Mouse (Mus musculus): ENCODE data around the gene Mansc1. TPM values are rescaled to one million over a fixed set of nuclear protein-coding genes. Genes with fewer than 3 reads are reported as not detected.

Gene Mansc1
- total RNA-seq, 2 experiments from 2014 or later: 3.9 to 4.0 TPM

DNA sequence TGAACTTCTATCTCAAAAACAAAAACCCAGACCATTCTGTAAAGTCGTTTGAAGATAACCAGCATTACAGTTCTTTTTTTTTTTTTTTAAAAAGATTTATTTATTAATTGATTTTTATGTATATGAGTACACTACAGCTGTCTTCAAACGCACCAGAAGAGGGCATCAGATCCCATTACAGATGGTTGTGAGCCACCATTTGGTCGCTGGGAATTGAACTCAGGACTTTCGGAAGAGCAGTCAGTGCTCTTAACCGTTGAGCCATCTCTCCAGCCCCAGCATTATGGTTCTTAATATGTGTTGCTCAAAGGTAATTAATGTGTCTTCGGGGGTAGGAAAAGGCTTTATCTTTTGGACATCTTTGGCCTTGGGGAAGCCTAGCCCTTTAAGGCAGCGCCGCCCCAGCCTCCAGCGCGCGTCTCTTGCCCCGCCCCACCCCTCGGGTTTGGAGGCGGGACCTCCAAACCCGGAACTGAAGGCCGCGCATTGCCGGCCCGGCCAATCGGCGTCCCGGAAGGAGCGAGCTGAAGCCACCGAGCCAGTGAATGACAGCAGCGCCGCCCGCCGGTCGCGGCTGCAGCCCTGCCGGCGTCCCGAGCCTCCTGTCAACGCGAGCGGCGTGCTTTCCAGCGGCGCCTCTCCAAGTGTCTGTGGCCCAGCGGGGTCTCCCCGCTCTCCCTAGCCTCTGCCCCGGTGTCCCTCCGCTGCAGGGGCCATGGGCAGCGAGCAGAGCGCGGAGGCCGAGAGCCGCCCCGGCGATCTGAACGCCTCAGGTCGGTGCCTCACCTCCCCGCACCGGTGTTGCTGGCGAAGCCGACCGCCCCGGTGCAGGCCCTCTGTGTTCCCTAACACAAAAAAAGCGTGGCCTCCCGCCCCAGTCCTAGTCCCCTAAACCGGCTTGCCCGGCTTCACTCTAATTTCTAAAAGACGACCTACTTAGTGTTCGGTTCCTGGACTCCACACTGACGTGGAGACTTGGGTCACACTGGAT lies 8.5 kb upstream of the Mansc1 start:
- DNase-seq (ENCODE audit: extremely low spot score in 1 of 2, low spot score in 2 of 2): peak; percentile 90 to 97
- intact Hi-C loops (cut with DNase I): no loop called here

DNA sequence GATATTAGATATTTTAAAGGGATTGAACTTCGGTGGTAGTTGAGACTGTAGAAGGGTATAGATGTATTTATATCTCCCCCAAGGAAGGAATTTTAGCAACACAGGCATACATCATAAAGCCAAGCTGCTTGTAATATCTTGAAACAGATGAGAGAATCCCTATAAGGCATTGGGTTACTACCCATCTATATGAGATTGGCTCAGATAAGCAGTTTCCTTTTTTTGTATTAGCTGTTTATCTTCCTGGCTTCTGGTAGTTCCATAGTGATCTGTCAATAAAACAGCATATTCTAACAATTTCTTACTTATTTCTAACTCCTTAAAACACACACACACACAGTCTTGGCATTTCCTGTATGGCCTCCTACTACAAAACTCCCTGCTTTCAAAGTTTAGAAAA lies 7.6 kb upstream of the Mansc1 start:
- intact Hi-C loops (cut with DNase I): no loop called here

DNA sequence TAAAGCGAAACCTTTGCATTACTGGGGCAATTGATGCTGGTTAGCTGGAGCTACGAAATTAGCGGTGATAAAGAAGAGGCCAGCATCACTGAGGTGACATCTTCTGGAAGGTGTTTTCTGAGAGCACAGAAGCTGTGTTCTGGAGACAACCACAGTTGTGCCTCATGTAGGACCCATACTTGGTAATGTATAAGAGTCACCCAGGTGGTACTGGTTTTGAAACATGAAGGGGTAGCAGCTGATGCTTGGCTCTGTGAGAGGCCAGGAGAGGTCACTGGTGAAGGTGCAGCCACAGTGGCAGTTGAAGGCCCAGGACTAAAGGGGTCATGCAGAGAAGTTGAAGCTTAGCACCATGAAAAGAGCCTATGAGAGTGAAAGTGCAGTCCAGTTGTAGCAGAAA lies 6.9 kb upstream of the Mansc1 start, which contains the start of gene Borcs5:
TSS of gene Borcs5 (plus strand) at position 301 of the 400 bp plus-strand sequence.
- intact Hi-C loops (cut with DNase I): no loop called here
- no peak for DNase-seq (ENCODE audit: extremely low spot score in 1 of 2, low spot score in 2 of 2)

More for the DNA sequence above, 7.6 kb upstream of the Mansc1 start:
- DNase-seq (ENCODE audit: extremely low spot score in 1 of 2, low spot score in 2 of 2): no peak

DNA sequence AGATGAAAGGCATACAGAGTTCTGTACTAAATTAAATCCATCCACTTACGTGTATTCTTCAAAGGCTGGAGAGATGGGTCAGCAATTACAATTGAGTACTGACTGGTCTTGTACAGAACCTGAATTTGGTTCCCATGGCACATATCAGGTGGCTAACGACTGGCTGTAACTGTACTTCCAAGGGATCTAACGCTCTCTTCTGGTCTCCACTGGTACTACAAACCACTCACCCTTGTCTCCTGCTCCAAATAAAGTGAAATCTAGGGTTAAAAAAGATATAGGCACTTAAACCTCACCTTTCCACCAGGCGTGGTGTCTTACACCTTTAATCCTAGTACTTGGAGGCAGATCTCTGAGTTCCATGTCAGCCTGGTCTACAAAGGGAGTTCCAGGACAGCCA lies 4.2 kb upstream of the Mansc1 start:
- intact Hi-C loops (cut with DNase I): no loop called here
- DNase-seq (ENCODE audit: extremely low spot score in 1 of 2, low spot score in 2 of 2): no peak

DNA sequence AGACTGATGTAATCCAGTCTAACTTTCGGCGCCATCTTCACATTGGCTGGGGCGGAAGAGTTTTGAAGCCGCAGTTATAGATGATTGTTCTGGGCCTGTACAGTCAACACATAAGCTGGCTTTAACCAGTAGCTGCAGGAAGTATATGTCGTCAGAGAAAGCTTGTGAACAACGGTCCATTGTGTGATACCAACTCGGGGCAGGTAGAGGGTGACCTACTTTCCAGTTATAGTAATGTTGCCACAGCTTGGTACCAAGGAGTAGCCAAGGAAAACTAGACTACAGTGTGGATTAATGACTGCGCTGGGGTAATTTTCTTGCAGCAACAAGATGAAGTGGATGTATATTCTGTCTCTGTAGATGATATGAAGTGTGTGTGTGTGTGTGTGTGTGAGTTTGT lies 1.3 kb upstream of the Mansc1 start:
- no peak for DNase-seq (ENCODE audit: extremely low spot score in 1 of 2, low spot score in 2 of 2)
- intact Hi-C loops (cut with DNase I): no loop called here

DNA sequence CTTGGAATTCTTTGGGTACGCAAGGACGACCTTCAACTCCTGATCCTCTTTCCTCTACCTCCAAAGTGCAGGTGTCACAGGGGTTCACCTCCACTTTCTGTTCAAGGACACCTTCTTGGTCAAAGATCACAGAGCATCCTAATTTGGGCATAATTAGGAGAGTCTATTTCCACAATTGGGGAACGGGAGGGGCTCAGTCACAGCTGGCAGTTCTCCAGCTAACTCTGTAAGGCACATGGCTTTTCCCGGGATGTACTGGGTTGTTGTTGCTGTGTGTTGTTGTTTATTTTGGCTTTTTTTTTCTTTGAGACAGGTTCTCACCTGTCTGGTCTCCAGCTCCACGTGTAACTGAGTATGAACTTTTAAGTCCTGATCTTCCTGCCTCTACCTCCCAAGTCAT lies 468 bp upstream of the Mansc1 start:
- DNase-seq (ENCODE audit: extremely low spot score in 1 of 2, low spot score in 2 of 2): no peak
- intact Hi-C loops (cut with DNase I): no loop called here

DNA sequence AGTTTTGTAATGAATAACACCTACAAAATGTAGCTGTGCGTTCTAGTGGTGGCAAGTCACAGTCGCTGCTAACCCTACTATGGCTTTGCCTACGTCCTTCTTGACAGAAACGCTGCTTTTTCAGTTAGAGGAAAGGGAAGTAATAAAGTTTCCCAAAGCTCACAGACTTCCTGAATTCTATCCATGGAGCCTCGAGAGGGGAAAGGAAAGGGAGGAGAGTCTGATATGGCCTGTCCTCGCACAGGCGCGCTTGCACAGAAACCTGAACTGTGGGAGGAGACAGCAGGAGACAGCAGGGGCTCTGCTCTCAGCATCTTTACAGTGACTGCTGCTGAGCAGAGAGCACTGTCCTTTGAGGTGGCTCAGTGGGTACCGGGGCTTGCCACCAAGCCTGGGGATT lies 1.8 kb downstream of the Mansc1 start:
- no peak for DNase-seq (ENCODE audit: extremely low spot score in 1 of 2, low spot score in 2 of 2)
- intact Hi-C loops (cut with DNase I): no loop called here

DNA sequence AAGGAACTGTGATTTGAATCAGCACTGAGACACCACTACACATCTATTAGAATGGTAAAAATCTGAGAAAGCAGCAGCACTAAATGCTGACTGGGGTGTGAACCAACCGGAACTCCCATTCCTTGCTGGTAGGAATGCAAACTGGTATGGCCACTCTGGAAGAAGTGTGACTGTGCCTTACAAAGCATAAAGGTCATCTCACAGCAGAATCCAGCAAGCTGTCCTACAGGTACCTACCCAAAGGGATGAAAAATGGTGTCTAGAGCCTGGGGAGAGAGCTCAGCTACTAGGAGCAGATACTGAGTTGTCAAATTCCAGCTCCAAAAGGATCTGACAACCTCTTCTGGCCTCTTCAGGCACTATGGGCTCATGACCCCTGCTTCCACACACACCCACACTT lies 5.7 kb downstream of the Mansc1 start:
- no peak for DNase-seq (ENCODE audit: extremely low spot score in 1 of 2, low spot score in 2 of 2)
- intact Hi-C loops (cut with DNase I): no loop called here

DNA sequence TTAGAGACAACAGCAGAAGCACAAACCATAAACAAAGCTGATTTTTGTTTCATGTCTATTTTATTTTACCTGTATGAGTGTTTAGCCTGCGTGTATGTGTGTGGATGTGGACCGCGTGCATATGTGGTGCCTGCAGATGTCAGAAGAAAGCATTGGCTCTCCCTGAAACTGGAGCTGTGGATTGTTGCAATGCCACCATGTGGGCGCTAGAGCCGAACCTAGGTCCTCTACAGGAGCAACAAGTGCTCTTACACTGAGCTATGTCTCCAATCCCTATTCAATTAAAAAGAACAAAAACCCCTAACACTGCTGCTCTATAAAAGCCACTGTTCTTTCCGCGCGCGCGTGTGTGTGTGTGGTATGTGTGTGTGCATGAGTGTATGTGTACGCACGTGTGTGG lies 6.9 kb downstream of the Mansc1 start:
- intact Hi-C loops (cut with DNase I): no loop called here
- DNase-seq (ENCODE audit: extremely low spot score in 1 of 2, low spot score in 2 of 2): no peak

DNA sequence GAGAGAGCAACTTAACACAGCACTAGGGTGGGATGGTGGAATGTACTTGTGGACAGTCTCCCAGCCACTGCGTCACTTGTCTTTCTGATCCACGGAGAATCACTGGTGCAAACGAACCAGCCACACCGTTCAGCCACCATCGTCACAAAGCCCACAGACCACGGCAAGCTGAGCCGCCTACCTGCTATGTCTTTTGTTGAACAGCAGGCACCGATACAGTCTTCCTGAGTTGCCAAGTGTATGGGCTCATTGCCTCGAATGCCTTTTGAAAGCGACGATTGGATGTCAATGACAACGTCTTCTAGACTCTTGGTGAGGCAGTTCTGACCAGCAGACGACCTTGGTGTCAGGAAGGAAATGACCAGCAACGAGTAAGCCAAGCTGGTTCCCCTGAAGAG lies 10.7 kb downstream of the Mansc1 start:
- intact Hi-C loops (cut with DNase I): no loop called here
- no peak for DNase-seq (ENCODE audit: extremely low spot score in 1 of 2, low spot score in 2 of 2)

DNA sequence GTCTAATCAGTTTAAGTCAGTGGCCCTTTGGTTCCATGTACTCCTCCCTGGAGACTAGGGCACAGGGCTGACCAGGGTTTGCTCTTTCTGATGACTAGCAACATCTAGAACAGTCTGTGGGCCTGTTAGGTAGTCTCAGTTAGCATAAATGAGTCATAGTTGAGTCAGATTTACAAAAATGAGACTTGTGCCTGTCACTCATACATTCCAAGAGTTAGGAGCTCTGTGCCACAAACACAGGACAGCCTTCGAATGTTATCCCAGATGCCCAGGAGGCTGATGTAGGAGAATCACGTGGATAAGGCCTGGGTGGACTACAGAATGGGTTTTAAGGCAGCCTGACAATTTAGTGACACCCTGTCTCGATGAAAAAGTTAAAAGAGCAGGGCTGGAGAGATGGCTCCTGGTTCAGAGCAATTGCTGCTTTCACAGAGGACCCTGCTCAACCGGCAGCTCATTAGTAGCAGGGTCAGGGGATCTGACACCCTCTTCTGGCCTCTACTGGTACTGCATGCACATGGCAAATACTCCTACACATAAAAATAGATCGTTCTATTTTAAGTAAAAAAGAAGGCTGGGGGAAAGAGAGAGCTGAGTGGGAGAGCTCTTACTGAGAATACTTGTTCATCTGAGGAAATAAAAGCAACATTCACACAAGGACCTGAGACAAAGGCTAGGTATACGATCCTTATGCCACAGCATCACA lies 11.3 kb downstream of the Mansc1 start:
- DNase-seq (ENCODE audit: extremely low spot score in 1 of 2, low spot score in 2 of 2): peak; percentile 45 to 65
- intact Hi-C loops (cut with DNase I): no loop called here

DNA sequence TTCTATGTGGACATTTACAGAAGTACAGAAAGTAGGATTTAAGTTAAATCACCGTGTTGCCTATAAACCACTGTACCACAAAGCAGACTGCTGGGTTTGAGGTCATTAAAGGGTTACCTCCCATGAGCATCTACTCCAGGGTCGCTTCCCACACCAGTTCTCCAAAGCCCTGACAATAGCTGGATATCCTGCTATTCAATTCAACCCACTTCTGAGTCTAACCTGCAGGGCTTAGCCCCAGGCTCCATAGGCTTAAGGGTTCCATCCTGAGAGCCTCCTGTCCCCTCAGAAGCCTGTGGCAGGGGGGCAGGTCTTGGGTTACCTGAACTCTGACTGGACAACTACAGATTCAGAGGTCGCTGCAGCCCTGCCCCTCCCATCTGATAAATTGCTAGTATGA lies 12.2 kb downstream of the Mansc1 start:
- DNase-seq (ENCODE audit: extremely low spot score in 1 of 2, low spot score in 2 of 2): no peak
- intact Hi-C loops (cut with DNase I): no loop called here

DNA sequence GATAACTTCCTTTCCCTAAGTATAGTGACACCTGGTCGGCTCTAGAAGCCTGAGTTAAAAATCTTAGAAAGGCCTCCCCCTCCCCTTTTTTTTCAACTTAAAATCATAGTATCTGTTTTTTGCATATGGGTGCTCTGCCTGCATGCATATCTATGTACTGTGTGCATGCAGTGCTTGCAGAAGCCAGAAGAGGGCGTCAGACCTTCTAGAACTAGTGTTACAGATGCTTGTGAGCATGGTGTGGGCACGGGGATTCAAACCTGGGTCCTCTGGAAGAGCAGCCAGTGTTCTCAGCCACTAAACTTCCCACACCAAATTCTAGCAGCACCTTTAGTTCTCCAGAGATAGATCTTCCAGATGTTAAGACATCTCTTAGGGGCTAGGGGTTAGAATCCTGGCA lies 14.7 kb downstream of the Mansc1 start:
- intact Hi-C loops (cut with DNase I): loop anchor here (10.0 kb wide), 1 partner anchor 653 kb away; no protein-coding TSS in a partner anchor
- DNase-seq (ENCODE audit: extremely low spot score in 1 of 2, low spot score in 2 of 2): no peak

DNA sequence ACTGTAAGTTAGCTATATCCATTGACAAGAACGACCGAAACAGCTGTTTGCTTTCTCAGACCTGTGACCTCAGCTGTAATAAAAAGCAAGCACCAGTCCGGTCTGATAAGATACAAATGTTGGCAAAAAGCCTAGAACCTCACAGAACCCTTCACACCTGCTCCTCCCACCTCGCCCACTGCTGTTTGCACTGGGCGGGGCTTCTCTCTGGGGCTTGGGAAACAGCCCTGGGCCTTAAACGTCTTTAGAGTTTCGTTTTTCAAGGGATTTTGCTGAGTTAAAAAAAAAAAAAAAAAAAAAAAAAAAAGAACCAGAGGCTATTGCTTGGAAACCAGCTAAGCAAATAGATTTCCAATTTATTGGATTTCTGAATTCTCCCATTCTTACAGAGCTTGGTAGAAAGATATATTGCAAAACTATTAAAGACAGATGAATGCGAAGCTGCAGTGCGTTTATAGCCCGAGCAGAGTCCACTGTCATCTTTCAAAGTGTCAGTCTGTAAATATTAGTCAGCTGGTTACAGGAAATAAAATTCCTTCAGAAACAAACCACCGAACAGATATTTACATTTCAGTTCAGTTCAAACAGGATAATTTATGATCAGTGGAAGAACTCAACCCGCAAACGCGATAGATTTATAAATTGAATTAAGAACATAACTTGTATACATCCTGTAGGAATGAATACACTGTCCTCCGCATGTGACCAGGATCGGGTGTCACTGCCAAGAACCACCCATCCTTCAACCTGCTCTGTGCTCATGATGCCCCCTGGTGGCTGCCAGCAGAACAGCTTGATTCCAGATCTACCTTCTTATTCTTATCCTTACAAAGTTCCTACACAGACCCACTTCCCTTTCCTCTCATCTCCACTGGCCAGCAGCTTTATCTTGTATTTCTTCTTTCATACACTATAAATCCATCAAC lies 17.3 kb downstream of the Mansc1 start:
- DNase-seq (ENCODE audit: extremely low spot score in 1 of 2, low spot score in 2 of 2): peak; percentile 84 to 88
- intact Hi-C loops (cut with DNase I): loop anchor here (1.0 to 10.0 kb wide), 2 partner anchors 190 to 650 kb away; no protein-coding TSS in a partner anchor

DNA sequence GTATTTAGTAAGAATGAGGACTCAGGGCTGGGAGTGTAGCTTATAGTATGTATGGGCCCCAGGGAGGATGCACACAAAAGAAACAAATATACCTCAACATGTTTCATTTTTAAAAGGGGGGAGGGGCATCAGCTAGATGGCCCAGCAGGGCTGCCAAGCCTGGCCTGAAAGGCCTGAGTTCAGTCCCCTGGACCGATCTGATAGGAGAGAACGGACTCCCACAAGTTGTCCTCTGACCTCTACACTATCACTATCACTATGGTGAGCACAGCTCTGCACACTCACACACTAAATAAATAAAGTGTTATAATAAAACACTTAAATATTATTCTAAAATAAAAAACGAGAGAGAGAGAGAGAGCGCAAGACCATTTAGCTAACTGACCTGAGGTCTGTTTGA lies 18.0 kb downstream of the Mansc1 start:
- intact Hi-C loops (cut with DNase I): loop anchor here (10.0 kb wide), 1 partner anchor 650 kb away; no protein-coding TSS in a partner anchor
- DNase-seq (ENCODE audit: extremely low spot score in 1 of 2, low spot score in 2 of 2): no peak

DNA sequence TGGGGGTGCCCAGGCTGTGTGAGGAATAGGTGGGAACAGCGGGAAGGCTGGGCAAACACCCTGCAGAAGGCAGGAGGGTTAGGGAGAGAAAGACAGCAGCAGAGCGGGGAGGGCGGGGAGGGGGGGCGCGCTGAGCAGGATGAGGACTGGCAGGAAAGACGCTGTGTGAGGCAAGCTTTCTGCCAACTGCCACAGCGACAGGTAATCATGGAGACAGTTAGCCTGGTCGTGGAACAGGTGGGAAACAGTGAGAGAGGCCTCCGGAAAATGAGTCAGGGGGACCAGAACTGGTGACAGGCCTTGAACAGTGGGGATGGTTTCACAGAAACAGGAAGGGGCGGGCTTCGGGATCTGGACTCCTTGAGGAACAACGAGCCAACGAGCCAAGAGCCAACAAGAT lies 20.4 kb downstream of the Mansc1 start:
- DNase-seq (ENCODE audit: extremely low spot score in 1 of 2, low spot score in 2 of 2): no peak
- intact Hi-C loops (cut with DNase I): loop anchor here (10.0 kb wide), 1 partner anchor 647 kb away; no protein-coding TSS in a partner anchor

DNA sequence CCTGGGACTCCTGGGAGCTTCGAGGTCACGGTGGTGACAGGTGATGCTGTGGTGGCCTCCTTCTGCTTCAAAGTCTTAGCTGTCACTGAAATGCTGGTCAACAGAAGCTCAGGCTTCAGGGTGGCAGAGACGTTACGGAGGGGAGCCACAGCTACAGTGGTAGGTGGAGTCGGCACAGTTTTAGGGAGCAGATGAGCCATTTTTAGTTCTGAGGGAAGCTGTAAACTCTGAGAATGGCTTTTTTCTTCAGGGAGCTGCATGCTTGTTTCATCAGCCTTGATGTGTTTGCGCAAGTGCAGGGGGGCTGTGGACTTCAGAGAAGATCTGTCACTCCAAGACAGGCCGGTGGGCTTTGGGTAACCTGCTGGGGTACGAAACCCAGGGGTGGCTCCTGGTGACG lies 21.9 kb downstream of the Mansc1 start:
- intact Hi-C loops (cut with DNase I): loop anchor here (10.0 kb wide), 1 partner anchor 646 kb away; no protein-coding TSS in a partner anchor
- no peak for DNase-seq (ENCODE audit: extremely low spot score in 1 of 2, low spot score in 2 of 2)

DNA sequence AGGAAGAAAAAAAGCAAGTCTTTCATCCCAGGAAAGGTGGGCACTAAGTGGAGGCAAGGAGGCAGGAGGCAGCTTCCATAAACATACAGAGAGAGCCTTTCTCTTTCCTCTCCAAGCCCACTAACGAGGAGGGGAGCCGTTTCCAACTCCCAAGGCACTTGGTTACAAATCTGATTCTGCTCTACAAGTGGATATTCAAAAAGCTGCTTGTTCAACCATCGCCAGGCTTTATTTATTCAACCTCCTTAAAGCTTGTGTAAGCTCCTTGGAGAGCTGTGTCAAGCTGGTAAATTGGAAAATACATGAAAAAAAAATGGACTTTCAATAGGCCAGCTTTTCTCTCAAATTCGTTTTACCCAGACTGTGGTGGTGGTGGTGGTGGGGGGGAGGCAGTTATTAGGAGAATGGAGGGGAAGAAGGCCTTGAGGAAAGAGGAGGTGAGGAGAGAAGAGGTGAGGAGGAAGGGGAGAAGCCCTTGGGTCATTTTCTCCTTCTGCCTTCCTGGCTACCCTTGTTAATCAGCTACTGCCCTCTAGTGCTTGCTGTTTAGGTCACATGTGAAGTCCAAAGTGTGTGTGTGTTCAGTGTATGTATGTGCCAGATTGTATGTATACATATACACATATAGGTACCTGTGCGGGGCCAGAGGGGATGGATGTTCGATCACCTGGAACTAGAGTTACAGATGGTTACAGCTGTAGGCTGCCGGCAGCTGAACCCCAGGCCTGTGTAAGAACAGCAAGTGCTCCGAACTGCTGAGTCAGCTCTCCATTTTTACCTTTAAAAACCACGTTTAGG lies 25.1 kb downstream of the Mansc1 start:
- intact Hi-C loops (cut with DNase I): no loop called here
- DNase-seq (ENCODE audit: extremely low spot score in 1 of 2, low spot score in 2 of 2): no peak

Data from left cerebral cortex, postnatal 10 days (tissue).